Mouse (Mus musculus) stomach, embryonic 16.5 days (tissue): ENCODE data around the gene Mfn2. TPM values are rescaled to one million over a fixed set of nuclear protein-coding genes. Genes with fewer than 3 reads are reported as not detected.

Source experiments
- ATAC-seq: fragments of 200-750 bp; cut with Nextera tagmentation; 2 replicates; pipeline ENCODE4 v1.8.0; 2017; ENCODE audit warnings: moderate number of reproducible peaks, moderate TSS enrichment; ENCODE audit not compliant: insufficient read depth, low FRiP score
- H3K27ac ChIP-seq: fragments of 300-500 bp; sonication (generic); 2 replicates; pipeline ENCODE4 v1.5.1; 2014; ENCODE audit warnings: low read length
- H3K27me3 ChIP-seq: fragments of 300-500 bp; sonication (generic); 2 replicates; pipeline ENCODE4 v1.6.1; 2014; ENCODE audit warnings: low read length, control low read depth, mixed read lengths; ENCODE audit not compliant: control insufficient read depth, insufficient read depth
- H3K36me3 ChIP-seq: fragments of 300-500 bp; sonication (generic); 2 replicates; pipeline ENCODE4 v1.6.1; 2014; ENCODE audit warnings: low read length; ENCODE audit not compliant: control insufficient read depth, insufficient read depth
- H3K4me1 ChIP-seq: fragments of 300-500 bp; sonication (generic); 2 replicates; pipeline ENCODE4 v1.6.1; 2014; ENCODE audit warnings: low read length, control low read depth, mixed read lengths; ENCODE audit not compliant: control insufficient read depth, insufficient read depth
- H3K4me2 ChIP-seq: fragments of 300-500 bp; sonication (generic); 2 replicates; pipeline ENCODE4 v1.6.1; 2014; ENCODE audit warnings: low read depth, low read length, mixed read lengths
- H3K4me3 ChIP-seq: fragments of 300-500 bp; sonication (generic); replicated peaks from 2 replicates; pipeline ENCODE4 v1.5.1; 2014; ENCODE audit warnings: mild to moderate bottlenecking, low read length
- H3K9ac ChIP-seq: fragments of 300-500 bp; sonication (generic); 2 replicates; pipeline ENCODE4 v1.6.1; 2014; ENCODE audit warnings: low read length
- H3K9me3 ChIP-seq: fragments of 300-500 bp; sonication (generic); replicated peaks from 2 replicates; pipeline ENCODE4 v1.6.1; 2016; ENCODE audit warnings: low read length, control low read depth; ENCODE audit not compliant: control insufficient read depth
- WGBS: fragments of 180-500 bp; shearing (Covaris S2); extraction: QIAGEN DNeasy Blood & Tissue Kit; methylation state at CpG from one replicate; pipeline ENCODE4 v1.1.7; 2014; 5-methylcytosine and 5-hydroxymethylcytosine counted together
- polyA plus RNA-seq: library from polyadenylated mRNA; unstranded; fragments of >200 nt; fragmentation: Nextera tagmentation; extraction: Ambion mirVana; gene quantifications from 2 replicates; pipeline ENCODE4 v1.2.1, GENCODE M21; 2015

The Mfn2 gene
- 43.0 and 47.4 TPM in 2 replicates for polyA plus RNA-seq

- H3K36me3 ChIP-seq, result no peaks in the 10 kb centered on the region
Observed at GRCm38 (mm10) chr4:147904313-147905089, at the start of gene Mfn2. Gene Mfn2 (minus strand): TSS chr4:147904704.

GRCm38 (mm10) chr4:147953590-147953989, 49.1 kb upstream of the Mfn2 start:
- no peaks in the 10 kb centered on the region for H3K4me1 ChIP-seq
- no peaks in the 10 kb centered on the region for H3K9me3 ChIP-seq
- H3K27ac ChIP-seq, result no peak overlapping the region
- no peak overlapping the region for H3K4me2 ChIP-seq
- H3K4me3 ChIP-seq, result no peak overlapping the region
- no peaks in the 10 kb centered on the region for H3K36me3 ChIP-seq
- 10% methylated on average over 4 of the region's 4 CpGs for WGBS
- no peak overlapping the region for H3K9ac ChIP-seq
- H3K27me3 ChIP-seq, result no peaks in the 10 kb centered on the region
- ATAC-seq, result no peak

More at GRCm38 (mm10) chr4:147904313-147905089, at the start of gene Mfn2:
- ATAC-seq, result peak; percentile 94
- Histone ChIP-seq H3K4me3 (peak within 1 kb of the TSS; percentile 90), H3K27me3 (no peaks in the 10 kb centered on the region), H3K9ac (peak within 1 kb of the TSS; percentile 96), H3K4me2 (peak within 1 kb of the TSS; percentile 63), H3K9me3 (no peaks in the 10 kb centered on the region), H3K27ac (peak within 1 kb of the TSS; percentile 74), H3K4me1 (peaks cover 14% of the 10 kb centered on the region)
- under 1% methylated on average over 58 of the region's 59 CpGs for WGBS

DNA sequence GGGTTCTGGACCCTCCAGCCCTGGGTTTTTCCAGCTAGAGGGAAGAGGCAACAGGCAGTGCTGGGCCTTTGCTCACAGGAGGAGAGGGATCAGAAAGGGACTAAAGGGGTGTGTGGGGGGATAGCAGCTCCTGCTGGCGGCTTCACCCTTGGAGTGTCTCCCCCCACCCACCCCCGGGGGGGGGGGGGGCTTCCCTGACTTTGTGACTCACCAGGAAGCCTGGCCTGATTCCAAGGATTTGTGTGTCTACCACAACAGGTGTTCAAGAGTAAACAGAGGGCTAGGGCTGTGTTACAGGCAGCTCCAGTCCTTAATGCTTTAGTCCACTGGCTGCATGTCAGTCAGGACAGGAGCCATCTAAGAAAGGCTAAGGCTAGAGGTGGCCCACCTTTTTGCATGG, 43.0 kb upstream of the Mfn2 start:
- 21% methylated on average over 2 of the region's 2 CpGs for WGBS
- H3K36me3 ChIP-seq, result peaks cover 12% of the 10 kb centered on the region
- peak; percentile 48; the same call in 1 of the 2 replicates for ATAC-seq

DNA sequence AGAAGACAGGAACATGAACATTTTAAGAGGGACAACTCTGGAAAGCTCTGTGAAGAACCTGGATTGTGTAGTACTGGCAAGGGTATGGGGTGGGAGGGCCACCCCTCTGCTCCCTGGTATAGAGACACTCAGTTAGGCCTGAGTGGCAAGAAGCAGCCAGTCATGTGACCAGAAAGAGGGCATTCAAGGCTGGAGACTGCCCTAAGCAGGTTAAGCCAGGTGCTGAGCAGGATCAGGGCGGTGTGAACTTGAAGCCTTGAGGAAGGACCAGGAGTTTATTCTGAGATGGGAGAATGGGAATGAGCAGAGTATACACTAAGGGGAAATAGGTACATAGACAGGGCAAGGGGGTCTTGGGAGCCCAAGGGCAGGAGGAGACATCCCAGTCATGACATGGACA, 38.5 kb upstream of the Mfn2 start:
- Histone ChIP-seq H3K27me3 (no peaks in the 10 kb centered on the region), H3K4me3 (no peak overlapping the region), H3K9me3 (no peaks in the 10 kb centered on the region), H3K27ac (no peak overlapping the region), H3K9ac (no peak overlapping the region), H3K4me2 (no peak overlapping the region), H3K4me1 (peaks cover 29% of the 10 kb centered on the region), H3K36me3 (peaks cover 12% of the 10 kb centered on the region)
- whole genome bisulfite sequencing, result 93% methylated on average over 1 of the region's 1 CpGs
- no peak for ATAC-seq

More for the DNA sequence above, 43.0 kb upstream of the Mfn2 start:
- Histone ChIP-seq H3K4me1 (peaks cover 11% of the 10 kb centered on the region), H3K4me2 (no peak overlapping the region), H3K27me3 (no peaks in the 10 kb centered on the region), H3K9me3 (no peaks in the 10 kb centered on the region), H3K4me3 (no peak overlapping the region), H3K27ac (0 out of 2 replicates have a peak overlapping the region, but pooled peaks have one; percentile 10), H3K9ac (no peak overlapping the region; the same call in 1 of the 2 replicates)

DNA sequence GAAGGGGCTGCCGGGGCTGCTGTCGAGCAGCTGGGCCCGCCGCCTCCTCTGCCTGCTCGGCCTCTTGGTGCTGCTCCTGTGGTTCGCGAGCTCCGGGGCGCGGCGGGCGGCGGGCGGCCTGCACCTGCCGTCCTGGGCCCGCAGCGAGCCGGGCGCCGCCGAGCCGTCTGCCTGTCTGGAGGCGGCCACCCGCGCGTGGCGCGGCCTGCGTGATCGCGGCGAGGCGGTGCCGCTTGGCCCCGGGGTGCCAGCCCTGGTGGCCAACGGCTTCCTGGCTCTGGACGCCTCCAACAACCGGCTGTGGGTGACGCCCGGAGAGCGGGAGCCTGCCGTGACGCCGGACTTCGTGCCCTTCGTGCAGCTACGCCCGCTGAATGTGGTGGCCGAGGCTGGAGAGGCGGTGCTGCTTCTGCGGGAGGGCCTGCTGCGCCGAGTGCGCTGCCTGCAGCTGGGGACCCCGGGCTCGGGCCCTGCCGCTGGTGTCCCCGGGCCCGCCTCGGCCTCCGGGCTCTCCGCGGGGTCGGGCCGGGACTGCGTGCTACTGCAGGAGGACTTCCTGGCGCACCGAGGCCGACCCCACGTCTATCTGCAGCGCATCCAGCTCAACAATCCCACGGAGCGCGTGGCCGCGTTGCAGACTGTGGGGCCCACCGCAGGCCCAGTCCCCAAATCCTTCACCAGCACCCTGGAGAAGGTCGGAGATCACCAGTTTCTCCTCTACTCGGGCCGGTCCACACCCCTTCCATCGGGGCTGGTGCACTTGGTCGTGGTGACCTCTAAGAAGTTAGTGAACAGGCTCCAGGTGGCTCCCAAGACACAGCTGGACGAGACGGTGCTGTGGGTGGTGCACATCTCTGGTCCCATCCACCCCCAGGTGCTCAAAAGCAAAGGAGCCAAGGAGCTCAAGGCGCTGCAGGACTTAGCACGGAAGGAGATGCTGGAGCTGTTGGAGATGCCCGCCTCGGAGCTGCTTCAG, 36.8 kb upstream of the Mfn2 start:
- H3K4me3 ChIP-seq, result peak overlapping the region; percentile 82
- H3K9me3 ChIP-seq, result no peaks in the 10 kb centered on the region
- peak overlapping the region; percentile 90 for H3K9ac ChIP-seq
- peak; percentile 52 for ATAC-seq
- H3K4me2 ChIP-seq, result peak overlapping the region; percentile 98
- peaks cover 12% of the 10 kb centered on the region for H3K36me3 ChIP-seq
- no peaks in the 10 kb centered on the region for H3K27me3 ChIP-seq
- peaks cover 25% of the 10 kb centered on the region for H3K4me1 ChIP-seq
- peak overlapping the region; percentile 76 for H3K27ac ChIP-seq
- WGBS, result 5% methylated on average over 83 of the region's 88 CpGs

- H3K27me3 ChIP-seq, result no peaks in the 10 kb centered on the region
- ATAC-seq, result peak; percentile 76
- peaks cover 30% of the 10 kb centered on the region for H3K4me1 ChIP-seq
- WGBS, result under 1% methylated on average over 31 of the region's 35 CpGs
- peak within 1 kb of the TSS; percentile 90 for H3K9ac ChIP-seq
- peaks cover 8% of the 10 kb centered on the region for H3K36me3 ChIP-seq
- H3K4me2 ChIP-seq, result peak within 1 kb of the TSS; percentile 98
- H3K27ac ChIP-seq, result peak within 1 kb of the TSS; percentile 83
- H3K9me3 ChIP-seq, result no peaks in the 10 kb centered on the region
- peak within 1 kb of the TSS; percentile 82 for H3K4me3 ChIP-seq
Observed at GRCm38 (mm10) chr4:147940576-147941044, 36.1 kb upstream of the Mfn2 start, which contains the start of gene 2510039O18Rik. Gene 2510039O18Rik (plus strand): TSS chr4:147940895.

- Histone ChIP-seq H3K4me2 (peak overlapping the region; percentile 32; the same call in 1 of the 2 replicates), H3K36me3 (peaks cover 7% of the 10 kb centered on the region), H3K4me1 (peaks cover 34% of the 10 kb centered on the region), H3K9ac (no peak overlapping the region), H3K27me3 (no peaks in the 10 kb centered on the region), H3K27ac (peak overlapping the region; percentile 83), H3K4me3 (peak overlapping the region; percentile 82; the same call in 1 of the 2 replicates), H3K9me3 (no peaks in the 10 kb centered on the region)
- 43% methylated on average over 9 of the region's 9 CpGs for WGBS
- ATAC-seq, result no peak
Observed at GRCm38 (mm10) chr4:147940111-147940510, 35.6 kb upstream of the Mfn2 start.

DNA sequence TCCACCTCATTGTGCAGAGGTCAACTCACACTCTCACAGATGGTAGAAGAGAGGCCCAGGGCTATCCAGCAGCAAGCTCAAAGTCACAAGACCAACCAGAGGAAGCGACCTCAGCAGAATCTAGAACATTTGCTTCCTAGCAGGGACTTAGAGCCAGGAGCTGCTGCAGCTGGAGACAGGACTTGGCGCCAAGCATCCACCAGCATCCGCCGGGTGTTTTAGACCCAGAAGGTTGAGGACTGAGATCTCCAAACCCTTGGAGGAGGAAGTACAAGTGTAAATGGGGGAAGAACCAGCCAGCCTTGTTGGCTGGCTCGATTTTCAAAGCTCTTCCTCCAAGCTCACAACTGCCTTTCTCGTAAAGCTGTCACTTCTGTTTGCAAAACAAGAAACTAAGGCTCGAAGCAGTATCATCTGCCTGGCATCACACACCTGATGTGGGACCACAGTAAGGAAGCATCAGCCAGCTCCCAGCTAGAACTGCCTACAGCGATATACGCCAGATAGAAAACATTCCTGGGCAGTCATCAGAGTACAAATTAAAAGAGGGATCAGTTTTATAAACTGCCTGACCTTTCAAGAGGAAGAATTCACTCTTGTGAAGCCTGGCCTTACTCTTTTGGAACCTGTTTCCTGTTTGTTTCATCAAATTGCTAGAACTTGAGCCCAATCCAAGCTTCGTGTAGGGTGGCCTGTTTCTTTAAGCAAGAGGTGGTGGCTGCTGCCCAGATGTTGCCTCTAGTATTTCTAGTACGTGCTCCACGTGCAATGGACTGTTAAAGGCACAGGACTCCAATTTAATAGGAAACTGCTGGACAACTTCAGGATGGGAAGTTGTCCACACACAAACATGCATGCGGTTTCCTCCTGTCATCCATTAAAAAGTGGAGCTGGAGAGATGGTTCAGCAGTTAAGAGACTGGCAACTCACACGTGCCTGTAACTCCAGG, 33.9 kb upstream of the Mfn2 start:
- H3K9me3 ChIP-seq, result no peaks in the 10 kb centered on the region
- H3K27ac ChIP-seq, result peak overlapping the region; percentile 42
- no peak for ATAC-seq
- H3K4me2 ChIP-seq, result no peak overlapping the region
- H3K36me3 ChIP-seq, result no peaks in the 10 kb centered on the region
- no peak overlapping the region for H3K9ac ChIP-seq
- no peak overlapping the region for H3K4me3 ChIP-seq
- no peaks in the 10 kb centered on the region for H3K27me3 ChIP-seq
- 47% methylated on average over 14 of the region's 14 CpGs for WGBS
- peaks cover 41% of the 10 kb centered on the region for H3K4me1 ChIP-seq
